Mouse (Mus musculus): ENCODE results near the gene Iqgap2.

DNA sequence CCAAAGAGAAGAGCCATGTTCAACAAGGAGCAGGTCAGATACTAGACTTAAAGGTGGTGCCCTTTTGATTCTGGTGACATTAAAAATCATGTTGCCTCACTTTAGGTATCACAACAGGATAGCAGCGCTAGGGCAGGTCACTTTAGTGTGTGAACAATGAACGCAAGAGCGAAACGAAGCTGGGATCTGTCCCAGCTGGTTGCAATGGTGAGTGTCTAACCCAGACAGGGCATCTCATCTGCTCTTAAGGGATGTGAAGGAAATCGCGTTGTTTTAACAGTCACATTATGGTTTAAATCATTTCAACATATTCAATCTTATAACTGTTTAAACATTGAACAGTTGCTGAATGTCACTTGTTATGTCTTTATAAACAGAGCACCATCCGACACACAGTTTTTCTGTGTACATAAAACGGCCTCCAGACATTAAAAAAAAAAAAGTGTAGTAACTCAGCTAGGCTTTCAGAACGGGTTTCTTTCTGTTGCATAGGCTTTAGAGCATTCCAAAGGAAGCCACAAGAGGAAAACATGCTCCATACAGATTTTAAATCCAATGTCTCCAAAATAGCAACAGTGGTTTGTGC lies 148.7 kb downstream of the Iqgap2 start:
- TF ChIP-seq CTCF (IDR thresholded peaks at IDR 0.05; ENCODE audit: borderline replicate concordance, insufficient read depth, low read length): no peak
- no peak for TF ChIP-seq POLR2A (IDR thresholded peaks at IDR 0.05; ENCODE audit: low read depth, low read length)

Measured in embryonic fibroblast, embryonic 13.5 days (primary cell).